Mouse (Mus musculus) right cerebral cortex, postnatal 25 days (tissue): ENCODE measurements around the gene Aak1.
A peak's percentile ranks its signal among the peaks of the same experiment; 100 is the strongest.
"Not testable (repeated sequence)": the region's sequence is repeated elsewhere in the genome, so short reads cannot be mapped to it uniquely, and the experiment has no call there.

Source experiments
- DNase-seq: peaks from one replicate; pipeline ENCODE4 v3.0.0; 2022

The Aak1 gene

GRCm38 (mm10) chr6:87034395-87034794, 185.1 kb downstream of the Aak1 start:
- DNase-seq = no peak

GRCm38 (mm10) chr6:87037826-87038620, 188.7 kb downstream of the Aak1 start:
- DNase-seq = no peak

GRCm38 (mm10) chr6:87039161-87039560, 189.8 kb downstream of the Aak1 start:
- no peak for DNase-seq

- DNase-seq = no peak
Measured at GRCm38 (mm10) chr6:87040971-87041370, 191.7 kb downstream of the Aak1 start.

GRCm38 (mm10) chr6:87041431-87041830, 192.1 kb downstream of the Aak1 start:
- no peak for DNase-seq

- DNase-seq = no peak
Measured at GRCm38 (mm10) chr6:87042004-87042336, 192.7 kb downstream of the Aak1 start.

GRCm38 (mm10) chr6:87042337-87043130, 193.2 kb downstream of the Aak1 start, which contains the start of gene Gfpt1:
TSS of gene Gfpt1 (plus strand) at chr6:87042846.
- peak; percentile 97 for DNase-seq

- no peak for DNase-seq
Measured at GRCm38 (mm10) chr6:87043131-87043516, 193.8 kb downstream of the Aak1 start.

- DNase-seq = no peak
Measured at GRCm38 (mm10) chr6:87044895-87045294, 195.6 kb downstream of the Aak1 start.

- DNase-seq = no peak
Measured at GRCm38 (mm10) chr6:87045507-87045906, 196.2 kb downstream of the Aak1 start.

GRCm38 (mm10) chr6:87048712-87049111, 199.4 kb downstream of the Aak1 start:
- DNase-seq = not testable (repeated sequence)

GRCm38 (mm10) chr6:87051886-87052425, 202.6 kb downstream of the Aak1 start:
- DNase-seq = peak; percentile 31
